Comparison of ENCODE assay signal across 11 mouse cellular contexts in the genomic region with DNA sequence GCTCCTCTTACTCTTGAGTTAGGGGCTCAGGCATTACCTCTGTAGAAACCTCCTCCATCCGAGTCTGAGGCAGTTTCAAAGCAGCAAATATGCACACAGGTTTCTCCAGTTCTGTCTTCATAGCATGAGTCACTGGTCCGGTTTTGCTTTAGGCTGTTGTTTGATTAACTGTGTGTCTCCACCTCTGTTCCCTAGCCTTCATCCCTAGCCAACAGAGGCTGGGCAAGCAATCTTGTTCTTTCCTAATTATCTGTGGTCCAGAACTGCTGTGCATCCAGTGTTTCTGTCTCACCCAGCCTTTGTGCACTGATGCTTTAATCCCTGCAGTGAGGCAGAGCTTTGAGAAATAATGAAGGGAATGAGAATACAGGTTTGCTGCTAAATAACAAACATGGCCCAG.
DNase-seq lines count a peak whose midpoint lies in the region; ATAC-seq and TF ChIP-seq lines count a peak whose summit lies in the region.
"Had no signal": no experiment of that assay in that cellular context is flagged by ENCODE, and none has a peak within 500 bp of the region (broad histone marks: within the 10 kb centered on the region; RNA-seq: fewer than 3 reads in every experiment).

No protein-coding gene starts in this region.

- H3K9ac ChIP-seq in forebrain, embryonic 13.5 days, result no peak overlapping the region; the same call in 1 of the 2 replicates
- no peak overlapping the region for H3K9ac ChIP-seq in midbrain, embryonic 15.5 days

- no peaks in the 10 kb centered on the region for H3K27me3 ChIP-seq in forebrain, embryonic 13.5 days
- no peaks in the 10 kb centered on the region for H3K27me3 ChIP-seq in midbrain, embryonic 15.5 days (replicated peaks)
- no peaks in the 10 kb centered on the region for H3K27me3 ChIP-seq in thymus, adult 2 months (ENCODE audit: control insufficient read depth, insufficient read depth, low read length)

- H3K27ac ChIP-seq in left cerebral cortex, adult 2 months, result peak overlapping the region; percentile 64
- H3K27ac ChIP-seq in cortical plate, adult 2 months (ENCODE audit: insufficient read depth, low read length), result peak overlapping the region; percentile 4; the same call in 1 of the 2 replicates
- peak overlapping the region; percentile 22; the same call in 1 of the 2 replicates for H3K27ac ChIP-seq in forebrain, embryonic 13.5 days
- no peak overlapping the region for H3K27ac ChIP-seq in midbrain, embryonic 15.5 days
- H3K27ac ChIP-seq in thymus, adult 2 months (ENCODE audit: control insufficient read depth, insufficient read depth, low read length), result no peak overlapping the region

- H3K4me1 ChIP-seq in cortical plate, adult 2 months (ENCODE audit: control insufficient read depth, insufficient read depth, low read length), result peaks cover 11% of the 10 kb centered on the region
- H3K4me1 ChIP-seq in forebrain, embryonic 13.5 days, result peaks cover 17% of the 10 kb centered on the region
- peaks cover 6% of the 10 kb centered on the region; the same call in 1 of the 2 replicates for H3K4me1 ChIP-seq in midbrain, embryonic 15.5 days
- peaks cover 2% of the 10 kb centered on the region; the same call in 1 of the 2 replicates for H3K4me1 ChIP-seq in thymus, adult 2 months (replicated peaks; ENCODE audit: control insufficient read depth, insufficient read depth, low read length)

- H3K9me3 ChIP-seq in forebrain, embryonic 13.5 days (replicated peaks), result no peaks in the 10 kb centered on the region
- no peaks in the 10 kb centered on the region for H3K9me3 ChIP-seq in midbrain, embryonic 15.5 days

- DNase-seq in left cerebral cortex, adult 2 months (ENCODE audit: extremely low spot score in 1 of 2, low spot score in 2 of 2), result no peak
- no peak for DNase-seq in left cerebral cortex, postnatal 4 days
- DNase-seq in thymus, adult 2 months, result no peak
- DNase-seq in embryo, embryonic 10 days (ENCODE audit: low spot score), result no peak
- DNase-seq in retina, postnatal 1 day, result no peak
- DNase-seq: adrenal gland, postnatal 10 days; kidney, adult 9 months; thymus, postnatal 36 days had no signal

- H3K4me2 ChIP-seq in forebrain, embryonic 13.5 days, result no peak overlapping the region
- H3K4me2 ChIP-seq in midbrain, embryonic 15.5 days, result no peak overlapping the region

- H3K4me3 ChIP-seq in left cerebral cortex, adult 2 months, result no peak overlapping the region
- no peak overlapping the region for H3K4me3 ChIP-seq in cortical plate, adult 2 months (ENCODE audit: insufficient read depth, low read length)
- no peak overlapping the region for H3K4me3 ChIP-seq in forebrain, embryonic 13.5 days
- H3K4me3 ChIP-seq in midbrain, embryonic 15.5 days, result no peak overlapping the region
- no peak overlapping the region for H3K4me3 ChIP-seq in thymus, adult 2 months (ENCODE audit: control insufficient read depth, insufficient read depth, low read length)

- peak; percentile 52 for ATAC-seq in forebrain, embryonic 13.5 days
- peak; percentile 62 for ATAC-seq in midbrain, embryonic 15.5 days (replicated peaks)

- 12% methylated on average over 2 of the region's 2 CpGs for WGBS in forebrain, embryonic 13.5 days
- 43% methylated on average over 2 of the region's 2 CpGs for WGBS in midbrain, embryonic 15.5 days
- 87% methylated on average over 2 of the region's 2 CpGs for WGBS in thymus, adult 2 months

- H3K36me3 ChIP-seq in forebrain, embryonic 13.5 days (ENCODE audit: poor library complexity, severe bottlenecking), result no peaks in the 10 kb centered on the region
- no peaks in the 10 kb centered on the region for H3K36me3 ChIP-seq in midbrain, embryonic 15.5 days (replicated peaks)
- no peaks in the 10 kb centered on the region for H3K36me3 ChIP-seq in thymus, adult 2 months (ENCODE audit: control insufficient read depth, insufficient read depth, low read length)

- intact Hi-C loops in left cerebral cortex, adult 2 months (cut with DNase I), result no loop called here
- intact Hi-C loops in left cerebral cortex, postnatal 4 days (cut with DNase I), result no loop called here

- TF ChIP-seq POLR2A in cortical plate, adult 2 months (IDR thresholded peaks at IDR 0.05; ENCODE audit: extremely low read depth, insufficient read depth, low read length), result no peak
- TF ChIP-seq POLR2A in thymus, adult 2 months (IDR thresholded peaks at IDR 0.05; ENCODE audit: control insufficient read depth, extremely low read depth, insufficient read depth, low read length, poor library complexity), result no peak

- TF ChIP-seq CTCF in left cerebral cortex, adult 2 months (IDR thresholded peaks at IDR 0.05), result no peak
- no peak for TF ChIP-seq CTCF in cortical plate, adult 2 months (IDR thresholded peaks at IDR 0.05; ENCODE audit: extremely low read depth, insufficient read depth, low read length)
- no peak for TF ChIP-seq CTCF in thymus, adult 2 months (IDR thresholded peaks at IDR 0.05; ENCODE audit: borderline replicate concordance, control insufficient read depth, extremely low read depth, insufficient read depth, low read length, poor library complexity)

Comparison
In these comparisons a context has a peak if more than half of its experiments do, and no peak if none do; other contexts are left out.
1. H3K27ac ChIP-seq: peak in left cerebral cortex, adult 2 months (single experiment), cortical plate, adult 2 months (single experiment) and forebrain, embryonic 13.5 days (single experiment); none in midbrain, embryonic 15.5 days (single experiment) and thymus, adult 2 months (single experiment).